Mouse (Mus musculus) heart, embryonic 14.5 days (tissue): ENCODE measurements at regions not wholly inside any gene's neighbourhood (a gene's known extent, or its start where the extent isn't known, plus 50 kb on each side); places are given as distances from the start of the nearest gene placed in this dataset.

Experiments
- ATAC-seq: fragments of 200-750 bp; cut with Nextera tagmentation; 2 replicates; pipeline ENCODE4 v1.8.0; 2017; ENCODE audit warnings: low read depth, moderate TSS enrichment; ENCODE audit not compliant: insufficient number of reproducible peaks, insufficient read depth, low FRiP score
- H3K27ac ChIP-seq, 2 experiments: fragments of 200-500 bp in 1 of 2; fragments of 300-500 bp in 1 of 2; sonication (generic) in 1 of 2; replicated peaks in 1 of 2; 2 replicates each; pipeline ENCODE4 v1.5.1; 2012 to 2014; ENCODE audit warnings: low read depth in 2 of 2, low read length in 2 of 2, control low read depth in 1 of 2, mild to moderate bottlenecking in 1 of 2, mixed read lengths in 1 of 2; ENCODE audit not compliant: control insufficient read depth in 1 of 2, insufficient read depth in 1 of 2
- H3K27me3 ChIP-seq: fragments of 300-500 bp; sonication (generic); 2 replicates; pipeline ENCODE4 v1.6.1; 2014; ENCODE audit warnings: mild to moderate bottlenecking, low read length, control low read depth; ENCODE audit not compliant: control insufficient read depth, insufficient read depth
- H3K36me3 ChIP-seq: fragments of 300-500 bp; sonication (generic); 2 replicates; pipeline ENCODE4 v1.6.1; 2014; ENCODE audit warnings: mild to moderate bottlenecking, control low read depth, low read length, mixed read lengths; ENCODE audit not compliant: control insufficient read depth, insufficient read depth
- H3K4me1 ChIP-seq, 2 experiments: fragments of 200-500 bp in 1 of 2; fragments of 300-500 bp in 1 of 2; sonication (generic) in 1 of 2; 2 replicates each; pipeline ENCODE4 v1.6.1; 2012 to 2014; ENCODE audit warnings: low read length in 2 of 2, control low read depth in 1 of 2, mixed read lengths in 1 of 2; ENCODE audit not compliant: control insufficient read depth in 2 of 2, insufficient read depth in 2 of 2
- H3K4me2 ChIP-seq: fragments of 300-500 bp; sonication (generic); 2 replicates; pipeline ENCODE4 v1.6.1; 2014; ENCODE audit warnings: mild to moderate bottlenecking, low read length
- H3K4me3 ChIP-seq, 2 experiments: fragments of 200-500 bp in 1 of 2; fragments of 300-500 bp in 1 of 2; sonication (generic) in 1 of 2; 2 replicates each; pipeline ENCODE4 v1.5.1; 2012 to 2014; ENCODE audit warnings: low read length in 2 of 2, mild to moderate bottlenecking in 2 of 2, control low read depth in 1 of 2, low read depth in 1 of 2, moderate library complexity in 1 of 2; ENCODE audit not compliant: control insufficient read depth in 1 of 2, insufficient read depth in 1 of 2
- H3K9ac ChIP-seq: fragments of 300-500 bp; sonication (generic); 2 replicates; pipeline ENCODE4 v1.6.1; 2014; ENCODE audit warnings: mild to moderate bottlenecking, low read length
- H3K9me3 ChIP-seq: fragments of 300-500 bp; sonication (generic); 2 replicates; pipeline ENCODE4 v1.6.1; 2016; ENCODE audit warnings: low read length, control low read depth; ENCODE audit not compliant: control insufficient read depth
- WGBS: fragments of 180-500 bp; shearing (Covaris S2); extraction: QIAGEN DNeasy Blood & Tissue Kit; methylation state at CpG from one replicate; pipeline ENCODE4 v1.1.7; 2014; 5-methylcytosine and 5-hydroxymethylcytosine counted together

DNA sequence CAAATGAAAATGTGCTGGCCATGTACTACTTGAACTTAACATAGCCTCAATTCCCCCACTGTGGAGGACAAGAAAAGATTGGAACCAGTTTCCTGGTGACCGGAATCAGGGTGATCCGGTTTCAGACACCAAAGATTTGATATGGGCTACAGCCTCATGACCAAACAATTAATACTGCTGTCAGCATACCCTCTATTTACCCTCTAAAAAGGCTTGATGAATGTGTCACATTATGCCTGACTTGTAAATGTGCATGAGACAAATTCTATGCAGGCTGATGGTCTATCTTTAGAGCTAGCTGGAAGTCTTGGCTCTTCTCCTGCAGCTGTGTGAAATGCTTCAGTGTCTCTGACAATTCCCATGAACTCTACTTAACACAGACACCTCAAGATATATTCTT is 372.8 kb upstream of the Hsf2 start:
- Histone ChIP-seq H3K27me3 (no peaks in the 10 kb centered on the region), H3K9me3 (no peaks in the 10 kb centered on the region), H3K9ac (no peak overlapping the region), H3K4me3 (no peak overlapping the region), H3K36me3 (no peaks in the 10 kb centered on the region), H3K4me1 (peaks cover 3 to 9% of the 10 kb centered on the region in 2 experiments; a peak in 3 of 4 replicates), H3K4me2 (no peak overlapping the region), H3K27ac (peak overlapping the region; percentile 81 to 90)
- ATAC-seq = peak; percentile 88
- WGBS = 34% methylated on average over 2 of the region's 2 CpGs

DNA sequence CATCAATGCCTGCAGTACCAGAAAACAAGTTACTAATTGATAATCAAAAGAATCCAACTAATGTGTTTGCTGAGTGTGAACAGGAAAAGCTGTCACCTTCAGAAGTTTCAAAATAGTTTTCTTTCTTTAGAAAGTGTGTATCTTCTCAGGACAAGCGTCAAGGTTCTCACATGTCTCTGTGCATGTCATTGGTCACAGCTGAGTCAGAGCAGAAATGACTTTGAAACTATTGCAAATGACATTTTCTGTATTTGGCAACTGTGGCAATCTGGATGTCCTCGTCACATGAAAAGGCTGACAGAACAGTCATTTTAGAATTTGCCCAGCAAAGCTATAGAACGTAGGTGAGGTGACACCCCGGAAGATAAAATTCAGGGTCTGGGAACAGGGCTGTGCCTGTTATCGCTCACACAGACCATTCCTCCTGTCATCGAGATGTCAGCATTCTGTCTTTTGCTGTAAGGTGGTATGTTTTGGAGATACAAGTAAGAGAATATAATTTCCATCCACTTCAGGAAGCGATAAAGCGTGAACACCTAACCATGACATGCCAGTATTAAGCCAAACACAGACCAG is 371.4 kb upstream of the Hsf2 start:
- H3K4me2 ChIP-seq = no peak overlapping the region
- H3K4me3 ChIP-seq = no peak overlapping the region
- no peaks in the 10 kb centered on the region for H3K27me3 ChIP-seq
- ATAC-seq = peak; percentile 82
- 28% methylated on average over 8 of the region's 8 CpGs for WGBS
- no peaks in the 10 kb centered on the region for H3K36me3 ChIP-seq
- peaks cover 3 to 9% of the 10 kb centered on the region in 2 experiments; a peak in 3 of 4 replicates for H3K4me1 ChIP-seq
- H3K9me3 ChIP-seq = no peaks in the 10 kb centered on the region
- no peak overlapping the region for H3K9ac ChIP-seq
- peak overlapping the region; percentile 53 to 74; a peak in 3 of 4 replicates for H3K27ac ChIP-seq

DNA sequence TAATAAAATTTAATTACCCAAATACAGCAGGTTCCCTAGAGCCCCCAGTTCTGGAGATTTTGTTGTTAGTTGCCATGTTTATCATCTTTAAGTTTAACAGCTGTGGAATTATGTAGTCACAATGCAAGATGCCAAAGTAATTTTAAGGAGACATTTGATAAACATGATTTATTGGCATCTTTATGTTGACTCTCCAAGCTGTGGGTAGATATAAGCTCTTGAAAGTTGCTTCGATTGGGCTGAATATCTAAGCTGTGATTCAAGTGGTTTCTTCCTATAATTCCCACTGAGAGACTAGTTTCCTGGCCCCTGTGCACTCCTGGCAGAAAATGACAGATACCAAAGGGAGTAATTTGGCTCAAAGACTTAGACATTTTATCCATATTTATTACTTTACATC is 364.7 kb upstream of the Hsf2 start:
- WGBS = 58% methylated on average over 1 of the region's 1 CpGs

DNA sequence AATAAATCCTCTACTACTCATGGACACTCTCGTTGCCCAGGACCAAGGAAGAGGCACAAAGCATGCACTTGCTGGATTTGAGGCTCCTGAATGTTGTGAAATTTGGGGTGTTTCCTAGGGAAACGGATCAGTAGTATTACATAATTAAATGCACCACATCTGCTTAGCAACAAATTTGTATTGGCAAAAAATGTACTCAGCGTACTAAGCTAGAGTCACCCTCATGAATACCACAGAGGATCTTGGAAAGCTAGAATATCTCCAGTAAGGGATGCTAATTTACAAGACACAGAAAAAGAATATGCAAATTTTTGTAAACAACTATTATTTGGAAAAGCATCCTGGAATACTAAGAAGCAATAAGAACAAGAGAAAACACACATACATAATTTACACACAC is 359.0 kb upstream of the Hsf2 start:
- no peak overlapping the region for H3K4me2 ChIP-seq
- WGBS = 80% methylated on average over 3 of the region's 3 CpGs
- no peaks in the 10 kb centered on the region for H3K36me3 ChIP-seq
- H3K9me3 ChIP-seq = no peaks in the 10 kb centered on the region
- H3K4me3 ChIP-seq = no peak overlapping the region
- H3K27ac ChIP-seq = no peak overlapping the region
- H3K4me1 ChIP-seq = no peaks in the 10 kb centered on the region
- no peak overlapping the region for H3K9ac ChIP-seq
- no peaks in the 10 kb centered on the region for H3K27me3 ChIP-seq
- ATAC-seq = no peak

More for the DNA sequence above, 364.7 kb upstream of the Hsf2 start:
- H3K27ac ChIP-seq = no peak overlapping the region
- H3K4me2 ChIP-seq = no peak overlapping the region
- H3K4me3 ChIP-seq = no peak overlapping the region
- H3K9ac ChIP-seq = no peak overlapping the region
- H3K9me3 ChIP-seq = no peaks in the 10 kb centered on the region
- H3K27me3 ChIP-seq = no peaks in the 10 kb centered on the region
- no peaks in the 10 kb centered on the region for H3K36me3 ChIP-seq
- ATAC-seq = no peak
- no peaks in the 10 kb centered on the region for H3K4me1 ChIP-seq

DNA sequence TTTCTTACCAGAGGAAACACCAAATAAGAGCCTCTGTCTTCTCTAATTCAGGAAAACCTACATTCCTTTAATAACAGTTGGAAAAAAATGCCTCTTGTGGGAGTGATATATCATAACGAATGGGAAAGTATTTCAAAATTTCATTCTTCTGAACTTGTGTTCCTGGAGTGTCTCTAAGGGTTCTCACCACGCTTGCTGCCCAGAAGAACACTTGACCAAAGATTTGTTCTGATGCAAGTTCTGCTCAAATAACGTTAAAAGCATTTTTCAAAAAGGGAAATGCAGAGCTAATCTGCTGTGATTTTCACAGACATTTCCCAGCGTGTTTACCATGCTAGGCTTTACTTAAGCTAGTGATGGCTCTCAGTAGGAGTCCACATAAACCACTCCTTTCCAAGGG is 329.8 kb upstream of the Hsf2 start:
- Histone ChIP-seq H3K27me3 (no peaks in the 10 kb centered on the region), H3K36me3 (no peaks in the 10 kb centered on the region), H3K27ac (no peak overlapping the region), H3K9me3 (no peaks in the 10 kb centered on the region), H3K4me2 (no peak overlapping the region), H3K9ac (no peak overlapping the region), H3K4me1 (peaks cover 0 to 6% of the 10 kb centered on the region in 2 experiments; a peak in 1 of 4 replicates), H3K4me3 (no peak overlapping the region)
- 68% methylated on average over 4 of the region's 4 CpGs for WGBS
- no peak for ATAC-seq

DNA sequence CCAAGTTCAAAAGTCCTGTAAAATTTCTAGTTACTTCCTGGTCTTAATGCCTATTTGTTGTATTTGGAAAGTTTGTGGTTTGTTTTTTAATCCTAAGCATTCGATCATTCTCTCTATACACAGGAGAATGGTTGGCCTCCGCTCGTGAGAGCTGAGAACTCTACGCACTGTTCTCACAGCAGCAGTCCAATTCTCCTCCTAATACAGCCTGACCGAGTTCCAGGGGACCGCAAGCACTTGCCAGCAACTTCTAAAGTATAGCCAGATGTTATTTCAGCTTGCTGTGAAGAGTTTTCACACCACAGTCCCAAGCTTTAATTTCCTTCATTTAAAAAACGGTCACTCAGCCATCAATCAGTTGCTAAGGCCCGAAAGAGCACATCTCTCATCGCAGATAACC is 329.3 kb upstream of the Hsf2 start:
- H3K27ac ChIP-seq = no peak overlapping the region
- WGBS = 83% methylated on average over 9 of the region's 9 CpGs
- no peak overlapping the region for H3K4me3 ChIP-seq
- H3K9ac ChIP-seq = no peak overlapping the region
- no peaks in the 10 kb centered on the region for H3K27me3 ChIP-seq
- no peak for ATAC-seq
- no peaks in the 10 kb centered on the region for H3K9me3 ChIP-seq
- H3K4me1 ChIP-seq = peaks cover 0 to 6% of the 10 kb centered on the region in 2 experiments; a peak in 1 of 4 replicates
- no peaks in the 10 kb centered on the region for H3K36me3 ChIP-seq
- H3K4me2 ChIP-seq = no peak overlapping the region

DNA sequence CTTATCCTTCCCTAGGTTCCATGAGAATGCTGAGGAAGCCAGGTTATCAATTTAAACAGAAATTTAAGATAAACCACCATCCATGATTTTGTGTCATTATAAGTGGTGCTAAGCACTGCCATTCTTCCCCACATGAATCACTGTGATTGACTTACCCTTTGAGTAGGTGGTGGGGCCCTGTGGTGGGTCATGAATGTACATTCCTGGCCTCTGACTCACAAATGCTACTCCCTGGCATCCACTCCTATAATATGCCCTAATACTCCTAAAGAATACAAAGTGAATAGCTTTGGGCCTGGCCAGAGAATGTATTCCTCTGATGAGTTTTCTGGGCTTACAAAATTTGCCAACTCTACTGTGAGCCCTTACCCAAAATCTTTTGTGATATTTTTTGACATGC is 325.6 kb upstream of the Hsf2 start:
- Histone ChIP-seq H3K27me3 (no peaks in the 10 kb centered on the region), H3K9ac (no peak overlapping the region), H3K4me3 (no peak overlapping the region), H3K4me2 (no peak overlapping the region), H3K27ac (no peak overlapping the region), H3K9me3 (no peaks in the 10 kb centered on the region), H3K36me3 (no peaks in the 10 kb centered on the region), H3K4me1 (peaks cover 0 to 10% of the 10 kb centered on the region in 2 experiments; a peak in 1 of 4 replicates)
- ATAC-seq = no peak

DNA sequence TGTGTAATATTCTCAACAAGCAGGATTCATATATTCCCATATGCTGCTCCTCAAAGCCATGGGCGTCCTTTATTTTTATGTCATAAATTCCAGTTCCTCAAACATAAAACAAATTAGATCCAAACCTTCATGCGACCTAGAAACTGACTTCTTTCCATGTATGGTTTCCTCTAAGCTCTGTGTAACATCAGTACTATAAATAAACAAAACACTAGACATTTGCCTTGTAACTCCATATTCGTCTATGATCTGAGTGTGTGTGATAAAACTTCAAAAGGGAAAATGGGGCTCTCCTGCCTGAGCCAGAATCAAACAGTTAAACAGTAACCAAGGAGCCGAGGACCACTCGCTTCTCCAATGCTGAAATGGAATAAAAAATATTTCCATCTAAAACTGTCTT is 322.8 kb upstream of the Hsf2 start:
- no peaks in the 10 kb centered on the region for H3K36me3 ChIP-seq
- peaks cover 0 to 10% of the 10 kb centered on the region in 2 experiments; a peak in 1 of 4 replicates for H3K4me1 ChIP-seq
- no peak overlapping the region for H3K4me3 ChIP-seq
- H3K4me2 ChIP-seq = no peak overlapping the region
- no peak overlapping the region for H3K9ac ChIP-seq
- no peaks in the 10 kb centered on the region for H3K9me3 ChIP-seq
- peak overlapping the region in 1 of 2 experiments; percentile 7; a peak in 1 of 4 replicates for H3K27ac ChIP-seq
- H3K27me3 ChIP-seq = no peaks in the 10 kb centered on the region
- no peak for ATAC-seq
- WGBS = 50% methylated on average over 5 of the region's 5 CpGs
